Mouse (Mus musculus): Measurements from ENCODE around the gene Slc25a42. TPM values are rescaled to one million over a fixed set of nuclear protein-coding genes. Genes with fewer than 3 reads are reported as not detected.
"Not testable (repeated sequence)": the region's sequence is repeated elsewhere in the genome, so short reads cannot be mapped to it uniquely, and the experiment has no call there.

Gene Slc25a42
- polyA plus RNA-seq, 1 experiment from 2014 or later, result 3.5 TPM

DNA sequence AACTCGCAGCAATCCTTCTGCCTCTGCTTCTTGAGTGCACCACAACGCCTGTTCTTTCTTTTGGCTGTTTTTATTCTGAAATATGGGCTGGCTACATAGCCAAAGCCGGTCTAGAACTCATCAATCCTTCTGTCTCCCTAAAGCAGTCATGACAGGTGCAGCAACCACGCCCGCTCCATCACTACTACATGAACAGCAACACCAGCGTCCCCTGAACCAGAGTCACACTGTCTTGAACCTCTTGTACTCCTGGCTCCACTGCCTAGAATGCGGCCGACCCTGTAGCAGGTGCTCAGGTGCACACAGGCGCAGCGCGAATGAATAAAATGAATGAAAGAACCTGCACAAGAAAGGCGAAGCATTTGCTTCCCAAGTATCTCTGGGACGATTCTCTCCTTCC, 21.5 kb upstream of the Slc25a42 start:
- Histone ChIP-seq H3K9ac (peak overlapping the region; percentile 81), H3K4me1 (replicated peaks) (peaks cover 56% of the 10 kb centered on the region), H3K27me3 (no peaks in the 10 kb centered on the region), H3K4me2 (peak overlapping the region; percentile 96), H3K9me3 (replicated peaks) (no peaks in the 10 kb centered on the region), H3K4me3 (replicated peaks) (peak overlapping the region; percentile 76), H3K36me3 (peaks cover 51% of the 10 kb centered on the region), H3K27ac (peak overlapping the region; percentile 95)
- 4% methylated on average over 13 of the region's 13 CpGs for WGBS (ENCODE audit: insufficient replicate concordance)
- no peak for ATAC-seq (ENCODE audit: low read depth)
- DNase-seq, result no peak

DNA sequence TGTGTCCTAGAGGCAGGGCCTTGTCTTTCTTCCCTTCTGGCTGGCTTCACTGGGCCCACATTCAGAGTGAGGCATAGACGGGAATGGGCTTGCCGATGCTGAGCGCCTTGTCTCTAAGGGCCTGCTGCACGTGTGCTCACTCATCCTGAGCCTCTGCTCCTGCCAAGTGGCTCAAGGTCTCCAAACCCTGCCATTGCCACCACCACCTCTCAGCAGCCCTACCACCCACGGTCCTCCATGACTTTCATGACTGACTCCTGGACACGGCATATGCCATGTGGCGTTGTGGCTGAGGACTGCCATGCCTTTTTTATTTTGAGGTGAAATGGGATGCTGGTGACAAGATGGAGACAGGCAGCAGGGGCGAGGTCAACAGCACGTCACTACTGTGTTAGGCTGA, 18.7 kb upstream of the Slc25a42 start:
- H3K4me3 ChIP-seq (replicated peaks), result no peak overlapping the region
- ATAC-seq (ENCODE audit: low read depth) (no peak), DNase-seq (no peak)
- H3K27ac ChIP-seq, result no peak overlapping the region
- H3K27me3 ChIP-seq, result no peaks in the 10 kb centered on the region
- H3K4me1 ChIP-seq (replicated peaks), result peaks cover 30% of the 10 kb centered on the region
- no peak overlapping the region for H3K9ac ChIP-seq
- peaks cover 45% of the 10 kb centered on the region for H3K36me3 ChIP-seq
- 86% methylated on average over 9 of the region's 9 CpGs for WGBS (ENCODE audit: insufficient replicate concordance)
- H3K9me3 ChIP-seq (replicated peaks), result no peaks in the 10 kb centered on the region
- H3K4me2 ChIP-seq, result no peak overlapping the region

DNA sequence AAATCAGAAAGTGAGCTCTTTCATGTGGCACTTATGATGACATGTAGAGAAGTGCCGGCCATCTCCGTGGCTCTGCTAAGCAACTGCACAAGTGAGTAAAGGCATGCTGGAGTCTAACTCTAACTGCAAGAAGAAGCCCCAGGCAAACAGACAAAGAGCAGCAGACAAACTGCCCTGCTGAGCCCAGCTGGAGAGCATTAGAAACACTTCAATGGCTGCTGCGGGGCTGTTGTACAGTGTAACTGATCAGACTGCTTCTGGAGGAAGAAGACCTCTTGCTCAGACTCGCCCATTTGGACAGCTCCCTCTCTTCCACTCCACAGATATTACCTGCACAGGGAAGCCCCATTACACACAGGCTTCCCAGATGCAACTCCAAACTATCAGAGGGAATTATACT, 15.9 kb upstream of the Slc25a42 start:
- no peak overlapping the region for H3K4me2 ChIP-seq
- H3K9ac ChIP-seq, result no peak overlapping the region
- H3K27me3 ChIP-seq, result no peaks in the 10 kb centered on the region
- H3K4me3 ChIP-seq (replicated peaks), result no peak overlapping the region
- no peak overlapping the region for H3K27ac ChIP-seq
- peaks cover 12% of the 10 kb centered on the region for H3K4me1 ChIP-seq (replicated peaks)
- no peaks in the 10 kb centered on the region for H3K9me3 ChIP-seq (replicated peaks)
- no peak for DNase-seq
- H3K36me3 ChIP-seq, result peaks cover 74% of the 10 kb centered on the region
- 82% methylated on average over 4 of the region's 4 CpGs for WGBS (ENCODE audit: insufficient replicate concordance)
- ATAC-seq (ENCODE audit: low read depth), result no peak

DNA sequence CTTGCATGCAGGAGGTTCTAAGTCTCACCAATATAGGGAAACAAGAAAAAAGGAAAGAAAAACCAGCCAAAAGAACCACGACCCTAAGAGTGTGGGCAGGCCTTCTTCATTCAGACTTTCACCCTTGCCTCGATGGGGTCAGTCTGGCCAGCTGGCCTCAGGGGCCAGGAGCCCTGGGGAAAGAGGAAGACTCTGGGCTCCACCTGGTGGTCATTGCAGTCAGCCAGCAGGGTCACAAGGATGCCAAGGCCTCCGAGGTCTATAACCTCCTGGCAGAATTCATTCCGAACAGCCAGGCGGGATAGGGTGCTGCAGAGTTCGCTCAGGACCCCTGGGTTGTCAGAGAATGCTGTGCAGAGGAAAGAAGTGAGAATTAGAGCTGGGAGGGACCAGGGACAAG, 11.2 kb upstream of the Slc25a42 start:
- 59% methylated on average over 6 of the region's 6 CpGs for WGBS (ENCODE audit: insufficient replicate concordance)
- DNase-seq (no peak), ATAC-seq (ENCODE audit: low read depth) (no peak)
- Histone ChIP-seq H3K4me3 (replicated peaks) (no peak overlapping the region), H3K4me1 (replicated peaks) (peaks cover 25% of the 10 kb centered on the region), H3K27me3 (no peaks in the 10 kb centered on the region), H3K9ac (no peak overlapping the region), H3K4me2 (no peak overlapping the region), H3K9me3 (replicated peaks) (no peaks in the 10 kb centered on the region), H3K36me3 (peaks cover 61% of the 10 kb centered on the region), H3K27ac (no peak overlapping the region)

DNA sequence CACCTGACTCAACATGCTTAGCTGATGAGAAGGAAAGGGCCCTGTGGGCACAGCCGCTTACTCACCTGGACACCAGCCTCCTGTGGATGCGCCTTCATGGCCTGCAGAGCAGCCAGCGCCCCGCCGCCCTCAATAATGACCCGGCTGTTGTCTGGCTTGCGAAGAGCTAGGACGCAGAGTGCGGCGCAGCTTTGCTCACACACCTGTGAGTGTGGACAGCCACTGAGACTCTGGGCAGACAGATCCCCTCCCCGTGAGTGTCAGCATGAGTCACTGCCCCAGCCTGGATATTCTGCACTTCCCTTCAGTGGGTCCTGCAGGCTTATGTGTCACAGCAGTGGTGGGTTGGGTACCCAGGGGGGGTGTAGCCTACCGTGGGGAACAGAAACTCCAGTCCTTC, 9.9 kb upstream of the Slc25a42 start:
- ATAC-seq (ENCODE audit: low read depth), result no peak
- peaks cover 50% of the 10 kb centered on the region for H3K36me3 ChIP-seq
- 95% methylated on average over 12 of the region's 12 CpGs for WGBS (ENCODE audit: insufficient replicate concordance)

DNA sequence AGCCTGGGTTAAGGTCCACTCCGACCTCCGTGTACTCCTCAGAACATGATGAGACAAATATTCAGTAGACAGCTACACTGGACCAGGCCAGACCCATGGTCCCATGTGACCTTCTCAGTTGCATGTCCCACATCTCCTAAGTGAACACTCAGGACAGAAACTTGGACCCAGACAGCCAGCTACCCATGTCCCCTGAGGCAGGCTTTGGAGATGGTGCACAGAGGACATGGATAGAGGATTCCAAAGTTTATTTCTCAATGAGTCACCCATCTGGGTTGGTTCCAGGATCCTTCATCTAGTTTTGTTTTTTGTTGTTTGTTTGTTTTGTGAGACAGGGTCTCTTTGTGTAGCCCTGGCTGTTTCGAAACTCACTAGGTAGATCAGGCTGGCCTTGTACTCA, 8.8 kb upstream of the Slc25a42 start:
- H3K9me3 ChIP-seq (replicated peaks), result no peaks in the 10 kb centered on the region
- 81% methylated on average over 3 of the region's 3 CpGs for WGBS (ENCODE audit: insufficient replicate concordance)
- H3K36me3 ChIP-seq, result peaks cover 46% of the 10 kb centered on the region
- DNase-seq (no peak), ATAC-seq (ENCODE audit: low read depth) (no peak)
- H3K4me2 ChIP-seq, result no peak overlapping the region
- H3K27ac ChIP-seq, result 0 out of 2 replicates have a peak overlapping the region, but pooled peaks have one; percentile 4
- peaks cover 25% of the 10 kb centered on the region for H3K4me1 ChIP-seq (replicated peaks)
- H3K4me3 ChIP-seq (replicated peaks), result no peak overlapping the region
- no peak overlapping the region for H3K9ac ChIP-seq
- H3K27me3 ChIP-seq, result no peaks in the 10 kb centered on the region

More for the DNA sequence above, 9.9 kb upstream of the Slc25a42 start:
- H3K9ac ChIP-seq, result no peak overlapping the region; the same call in 1 of the 2 replicates
- no peaks in the 10 kb centered on the region for H3K27me3 ChIP-seq
- H3K27ac ChIP-seq, result no peak overlapping the region
- H3K4me2 ChIP-seq, result no peak overlapping the region
- no peaks in the 10 kb centered on the region for H3K9me3 ChIP-seq (replicated peaks)
- H3K4me1 ChIP-seq (replicated peaks), result peaks cover 25% of the 10 kb centered on the region
- no peak for DNase-seq
- no peak overlapping the region for H3K4me3 ChIP-seq (replicated peaks)

DNA sequence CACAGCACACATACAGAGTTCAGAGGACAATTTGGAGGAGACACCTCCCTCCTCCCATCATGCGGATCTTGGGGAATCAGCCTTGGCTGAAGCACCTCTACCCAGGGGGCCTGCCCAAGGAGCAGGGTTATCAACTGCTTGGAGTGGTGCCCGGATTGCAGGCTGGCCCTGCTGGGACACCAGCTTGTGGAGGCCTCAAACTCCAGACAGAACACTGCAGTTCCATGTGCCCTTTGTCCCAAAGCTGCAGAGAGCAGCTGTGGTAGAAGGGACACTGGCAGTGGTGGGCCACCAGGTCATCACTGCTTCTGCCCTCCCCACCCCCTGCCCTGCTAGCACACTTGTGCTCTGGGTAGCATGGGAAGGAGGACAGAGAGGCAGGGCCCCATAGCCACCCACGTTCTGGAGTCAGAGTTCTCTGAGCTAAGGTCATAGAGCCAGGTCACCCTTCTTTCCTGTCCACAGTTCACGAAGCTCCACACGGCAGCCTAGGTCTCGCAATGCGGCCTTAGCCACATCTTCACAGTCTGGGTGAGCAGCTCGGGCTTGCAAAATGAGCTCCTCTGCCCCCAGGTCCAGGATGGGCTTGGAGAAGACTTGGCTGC, 8.2 kb upstream of the Slc25a42 start:
- no peaks in the 10 kb centered on the region for H3K27me3 ChIP-seq
- 0 out of 2 replicates have a peak overlapping the region, but pooled peaks have one; percentile 4 for H3K27ac ChIP-seq
- H3K36me3 ChIP-seq, result peaks cover 40% of the 10 kb centered on the region
- no peak overlapping the region for H3K9ac ChIP-seq
- no peak overlapping the region for H3K4me3 ChIP-seq (replicated peaks)
- no peaks in the 10 kb centered on the region for H3K9me3 ChIP-seq (replicated peaks)
- no peak for DNase-seq
- ATAC-seq (ENCODE audit: low read depth), result peak; percentile 18; the same call in 1 of the 2 replicates
- no peak overlapping the region for H3K4me2 ChIP-seq
- peaks cover 25% of the 10 kb centered on the region for H3K4me1 ChIP-seq (replicated peaks)
- 62% methylated on average over 8 of the region's 8 CpGs for WGBS (ENCODE audit: insufficient replicate concordance)

DNA sequence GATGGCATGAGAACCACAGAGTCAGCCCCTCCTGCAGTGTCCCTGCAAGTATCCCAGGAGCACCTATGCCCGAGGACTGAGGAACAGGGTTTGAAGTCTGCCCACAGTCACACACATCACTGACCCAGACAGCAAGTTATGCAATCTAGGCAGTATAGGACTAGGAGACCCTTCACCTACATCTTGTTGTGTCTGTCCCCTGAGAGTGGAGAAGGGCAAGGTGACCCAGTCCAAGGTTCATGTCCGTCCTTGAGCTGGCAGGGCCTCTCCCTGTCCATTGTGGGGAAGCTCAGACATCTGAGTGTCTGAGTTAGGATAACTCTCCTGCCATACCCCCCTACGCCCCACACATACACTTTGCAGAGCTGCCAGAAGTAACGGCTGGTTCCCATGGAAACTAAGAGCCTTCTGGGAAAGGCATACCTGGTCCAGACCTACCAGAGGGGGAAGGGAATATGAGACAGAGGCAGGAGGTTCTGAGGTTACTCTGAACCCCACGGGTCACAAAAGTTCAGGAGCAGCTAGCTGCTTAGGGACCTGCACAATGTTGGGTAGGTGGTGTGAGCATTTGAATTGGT, 7.1 kb upstream of the Slc25a42 start:
- Histone ChIP-seq H3K4me1 (replicated peaks) (peaks cover 27% of the 10 kb centered on the region), H3K4me3 (replicated peaks) (no peak overlapping the region), H3K9me3 (replicated peaks) (no peaks in the 10 kb centered on the region), H3K27ac (no peak overlapping the region), H3K9ac (no peak overlapping the region), H3K4me2 (no peak overlapping the region), H3K27me3 (no peaks in the 10 kb centered on the region), H3K36me3 (peaks cover 29% of the 10 kb centered on the region)
- WGBS (ENCODE audit: insufficient replicate concordance), result 61% methylated on average over 5 of the region's 5 CpGs
- no peak for DNase-seq
- peak; percentile 18; the same call in 1 of the 2 replicates for ATAC-seq (ENCODE audit: low read depth)

DNA sequence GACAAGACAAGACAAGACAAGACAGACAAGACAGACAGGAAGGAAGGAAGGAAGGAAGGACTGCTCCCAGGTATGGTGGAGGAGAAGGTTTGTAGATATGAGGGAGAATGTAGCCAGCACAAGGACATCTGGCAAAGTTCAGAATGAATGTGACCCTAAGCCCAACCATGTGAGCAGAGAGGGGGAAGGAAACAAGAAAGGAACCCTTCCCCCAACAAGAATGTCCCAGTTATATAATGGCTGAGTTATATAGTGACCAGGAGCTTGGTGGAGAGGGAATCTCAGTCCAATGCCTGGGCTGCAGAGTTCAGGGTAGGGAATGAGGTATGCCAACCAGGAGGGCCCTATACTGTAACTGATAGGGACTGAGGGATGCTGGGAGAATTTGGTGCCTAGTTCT, 5.3 kb upstream of the Slc25a42 start:
- Histone ChIP-seq H3K9me3 (replicated peaks) (no peaks in the 10 kb centered on the region), H3K4me1 (replicated peaks) (peaks cover 41% of the 10 kb centered on the region), H3K27ac (no peak overlapping the region), H3K4me3 (replicated peaks) (no peak overlapping the region), H3K36me3 (peaks cover 11% of the 10 kb centered on the region), H3K27me3 (no peaks in the 10 kb centered on the region), H3K4me2 (no peak overlapping the region), H3K9ac (no peak overlapping the region)
- no peak for DNase-seq
- no peak for ATAC-seq (ENCODE audit: low read depth)

DNA sequence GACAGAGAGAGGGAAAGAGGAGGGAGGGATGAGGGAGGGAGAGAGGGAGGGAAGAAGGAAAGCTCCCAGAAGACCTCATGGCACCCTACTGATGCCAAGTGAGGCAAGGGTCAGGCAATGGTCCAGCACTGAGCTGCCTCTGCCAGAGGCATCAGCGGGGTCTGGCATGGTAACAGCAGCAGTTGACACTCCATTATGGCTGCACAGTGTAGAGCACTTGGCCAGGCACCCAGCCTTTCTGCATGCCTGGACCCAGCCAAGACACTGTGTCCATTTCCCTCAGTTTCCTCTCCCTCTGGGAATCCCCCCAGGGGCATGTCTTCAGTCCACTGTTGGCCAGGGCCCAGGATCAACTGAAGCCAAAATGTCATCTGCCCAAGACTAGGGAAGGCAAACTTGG, 4.5 kb upstream of the Slc25a42 start:
- no peak for DNase-seq

DNA sequence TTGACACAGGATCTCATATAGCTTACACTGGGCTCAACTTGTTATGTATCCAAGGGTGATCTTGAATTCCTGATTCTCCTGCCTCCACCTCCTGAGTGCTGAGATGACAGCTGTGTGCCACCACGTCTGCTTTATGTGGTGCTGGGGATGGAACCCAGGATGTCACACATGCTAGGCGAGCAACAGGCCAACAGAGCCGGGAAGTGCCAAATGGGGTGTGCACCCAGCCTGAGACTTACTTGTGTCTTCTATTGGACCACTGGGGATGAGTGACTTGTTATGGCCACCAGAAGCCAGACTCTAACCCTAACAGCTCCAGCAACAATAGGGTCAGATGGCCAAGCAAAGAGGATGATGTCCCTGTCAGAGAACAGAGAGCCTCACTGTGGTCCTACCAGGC, 4.1 kb upstream of the Slc25a42 start:
- DNase-seq; ATAC-seq (ENCODE audit: low read depth); H3K9ac ChIP-seq; H3K4me2 ChIP-seq; H3K36me3 ChIP-seq; H3K9me3 ChIP-seq (replicated peaks); H3K4me3 ChIP-seq (replicated peaks); H3K27ac ChIP-seq; H3K27me3 ChIP-seq: not testable (repeated sequence)
- H3K4me1 ChIP-seq (replicated peaks), result peaks cover 48% of the 10 kb centered on the region
- 79% methylated on average over 3 of the region's 3 CpGs for WGBS (ENCODE audit: insufficient replicate concordance)

More for the DNA sequence above, 4.5 kb upstream of the Slc25a42 start:
- Histone ChIP-seq H3K4me1 (replicated peaks) (peaks cover 44% of the 10 kb centered on the region), H3K4me3 (replicated peaks) (no peak overlapping the region), H3K9me3 (replicated peaks) (no peaks in the 10 kb centered on the region), H3K27me3 (no peaks in the 10 kb centered on the region), H3K36me3 (0 out of 2 replicates have a peak, but pooled peaks cover 3% of the 10 kb centered on the region), H3K4me2 (no peak overlapping the region), H3K9ac (no peak overlapping the region), H3K27ac (no peak overlapping the region)
- WGBS (ENCODE audit: insufficient replicate concordance), result 67% methylated on average over 1 of the region's 1 CpGs
- ATAC-seq (ENCODE audit: low read depth), result no peak

DNA sequence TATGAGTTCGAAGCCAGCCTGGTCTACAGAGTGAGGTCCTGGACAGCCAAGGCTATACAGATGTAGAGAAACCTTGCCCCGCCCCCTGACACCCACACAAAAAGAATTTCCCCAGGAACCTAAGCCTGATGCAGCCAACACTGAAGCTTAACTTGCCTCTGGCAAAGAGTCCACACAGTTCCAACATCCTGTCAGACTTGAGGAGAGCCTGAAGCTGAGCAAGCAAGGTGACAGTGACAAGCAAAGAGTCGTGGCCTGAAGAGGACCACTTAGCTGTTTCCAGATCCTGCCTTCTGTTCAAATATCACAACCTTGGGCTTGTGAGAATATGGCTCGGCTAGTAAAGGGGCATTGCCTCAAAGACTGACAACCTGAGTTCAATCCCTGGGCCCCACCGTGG, 3.0 kb upstream of the Slc25a42 start:
- Histone ChIP-seq H3K4me2 (no peak overlapping the region), H3K27me3 (no peaks in the 10 kb centered on the region), H3K4me1 (replicated peaks) (peaks cover 50% of the 10 kb centered on the region), H3K9ac (no peak overlapping the region), H3K9me3 (replicated peaks) (no peaks in the 10 kb centered on the region), H3K27ac (no peak overlapping the region), H3K4me3 (replicated peaks) (no peak overlapping the region), H3K36me3 (no peaks in the 10 kb centered on the region)
- 58% methylated on average over 5 of the region's 5 CpGs for WGBS (ENCODE audit: insufficient replicate concordance)
- DNase-seq (no peak), ATAC-seq (ENCODE audit: low read depth) (no peak)
